Mouse (Mus musculus): ENCODE results near the gene Fgf22.

The Fgf22 gene

GRCm38 (mm10) chr10:79792339-79793040, 37.6 kb downstream of the Fgf22 start:
- no peak for DNase-seq (ENCODE audit: low spot score in 2 of 2)

DNA sequence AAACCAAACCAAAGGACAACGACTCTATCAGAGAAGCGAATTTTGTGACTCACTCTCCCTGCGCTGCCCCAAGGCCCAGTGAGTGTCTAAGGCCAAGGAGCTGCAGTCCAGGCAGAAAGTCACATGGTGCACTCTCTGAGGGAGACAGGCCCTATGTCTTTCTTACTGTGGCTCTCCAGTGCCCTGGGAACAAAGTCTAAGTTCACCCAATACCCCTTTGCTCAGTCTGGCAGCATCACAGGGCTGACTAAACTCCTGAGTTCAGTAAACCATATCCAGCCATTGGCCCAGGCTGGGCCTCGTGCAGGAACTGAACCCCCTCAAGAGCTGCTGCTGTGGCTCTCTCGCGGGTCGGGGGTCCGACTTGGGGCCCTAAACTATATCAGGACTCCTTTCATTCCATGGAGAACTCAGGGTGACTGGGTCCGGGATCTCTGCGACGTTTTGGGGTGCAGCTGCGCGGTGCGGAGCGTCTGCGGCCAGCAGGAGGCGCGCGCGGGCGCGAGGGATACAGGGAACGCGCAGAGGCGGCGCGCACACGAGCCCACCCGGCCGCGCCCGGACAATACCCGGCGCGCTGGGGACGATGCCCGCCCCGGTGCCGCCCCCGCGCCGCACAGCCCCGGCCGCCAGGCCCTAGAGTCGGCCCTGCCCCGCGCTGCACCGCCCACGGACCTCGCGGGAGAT, 38.3 kb downstream of the Fgf22 start, which contains the start of gene Palm:
TSS of gene Palm (plus strand) at position 522 of the 687 bp plus-strand sequence.
- DNase-seq (ENCODE audit: low spot score in 2 of 2), result peak; percentile 55 to 75

DNA sequence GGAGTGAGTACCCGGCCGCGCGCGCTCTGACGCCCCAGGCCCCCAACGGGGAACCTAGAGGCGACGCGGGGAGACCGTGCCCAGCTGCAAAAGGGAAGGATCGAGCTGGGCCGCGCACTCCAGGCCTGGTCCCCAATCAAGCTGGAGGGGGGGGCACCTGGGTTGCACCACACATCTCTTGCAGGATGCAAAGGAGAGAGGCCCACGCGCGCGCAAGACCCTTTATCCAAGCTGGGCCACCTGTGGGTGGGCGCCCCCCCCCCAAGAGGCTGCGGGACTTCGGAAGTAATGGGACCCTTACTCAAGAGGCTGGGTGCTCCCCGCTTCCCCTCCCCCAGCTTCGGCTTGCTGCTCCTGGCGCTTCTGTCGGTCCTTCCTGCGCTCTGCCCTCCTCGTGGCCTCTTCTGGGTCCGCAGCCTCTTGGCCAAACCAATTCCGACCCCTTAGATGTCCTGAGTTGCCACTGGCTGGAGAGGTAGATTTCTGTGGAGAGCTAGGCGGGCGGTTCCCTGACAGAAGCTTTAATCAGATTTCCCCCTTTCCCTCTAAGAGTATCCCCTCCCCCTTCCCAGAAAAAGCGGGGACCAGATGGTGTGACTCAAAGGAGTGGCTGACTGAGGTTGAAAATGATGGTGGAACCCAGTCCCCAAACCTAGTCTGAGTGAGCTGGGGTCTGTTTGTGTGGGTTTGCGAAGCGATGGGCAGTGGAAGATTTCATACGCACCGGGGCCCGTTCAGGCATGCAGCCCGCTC, 39.0 kb downstream of the Fgf22 start:
- no peak for DNase-seq (ENCODE audit: low spot score in 2 of 2)

DNA sequence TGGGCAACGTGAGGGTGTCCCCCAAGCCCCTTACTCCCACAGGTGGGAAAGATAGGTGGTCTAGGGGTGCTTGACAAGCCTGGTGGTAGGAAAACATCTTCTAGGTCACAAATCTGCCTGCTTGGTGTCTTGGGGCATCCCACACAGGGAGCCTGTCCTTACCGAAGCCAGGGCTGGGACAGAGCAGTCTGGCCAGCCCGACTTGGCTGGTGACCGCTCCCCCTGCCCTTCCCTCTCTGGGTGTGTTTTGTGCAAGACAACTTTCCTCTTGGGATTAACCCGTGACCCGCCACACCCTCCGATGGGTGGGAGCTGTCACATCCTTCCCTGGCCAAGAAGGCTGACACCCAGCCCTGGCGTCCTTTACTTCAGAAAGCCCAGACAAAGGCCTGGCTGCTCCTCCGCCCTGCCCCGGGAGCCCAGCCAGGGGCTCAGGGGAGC, 39.6 kb downstream of the Fgf22 start:
- DNase-seq (ENCODE audit: low spot score in 2 of 2), result no peak

GRCm38 (mm10) chr10:79795905-79796304, 41.0 kb downstream of the Fgf22 start:
- no peak for DNase-seq (ENCODE audit: low spot score in 2 of 2)

- no peak for DNase-seq (ENCODE audit: low spot score in 2 of 2)
Measured at GRCm38 (mm10) chr10:79797326-79797725, 42.5 kb downstream of the Fgf22 start.

GRCm38 (mm10) chr10:79798289-79798928, 43.5 kb downstream of the Fgf22 start:
- no peak for DNase-seq (ENCODE audit: low spot score in 2 of 2)

DNA sequence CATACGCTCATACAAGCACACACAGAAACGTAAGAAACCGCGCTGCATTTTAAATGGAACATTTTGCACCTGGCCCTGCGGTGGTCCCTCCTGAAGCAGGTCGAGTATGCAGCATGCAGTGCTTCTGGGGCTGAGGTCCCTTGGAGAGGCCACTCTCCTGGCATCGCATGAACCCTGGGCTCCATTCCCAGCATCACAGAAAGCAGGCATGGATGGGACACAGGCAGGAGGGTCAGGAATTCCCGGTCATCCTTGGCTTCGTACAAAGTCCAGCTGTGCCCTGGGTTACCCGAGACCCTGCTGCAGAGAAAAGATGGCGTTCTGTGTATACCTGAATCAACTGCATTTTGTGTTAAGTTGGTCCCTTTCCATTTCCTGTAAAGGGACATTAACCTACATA, 45.6 kb downstream of the Fgf22 start:
- no peak for DNase-seq (ENCODE audit: low spot score in 2 of 2)

DNA sequence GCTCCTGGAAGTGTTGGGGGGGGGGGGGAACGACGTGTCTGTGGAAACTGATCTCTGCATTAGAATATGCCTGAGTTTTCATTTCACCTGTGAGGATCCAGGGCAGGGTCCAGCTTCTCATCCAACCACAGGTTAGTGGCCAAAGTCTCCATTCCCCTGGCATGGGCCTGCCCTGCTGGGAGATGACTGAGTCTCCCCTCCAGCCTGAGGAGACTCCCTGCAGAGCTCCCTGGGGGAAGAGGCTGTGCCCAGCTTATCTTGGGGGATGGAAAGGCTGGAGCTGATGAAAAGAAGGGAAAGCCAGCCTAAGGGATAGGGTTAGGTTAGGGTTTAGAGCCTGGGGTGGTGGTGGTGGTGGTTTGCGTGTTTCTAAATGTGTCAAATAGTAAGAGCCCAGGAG, 47.0 kb downstream of the Fgf22 start:
- DNase-seq (ENCODE audit: low spot score in 2 of 2), result no peak

DNA sequence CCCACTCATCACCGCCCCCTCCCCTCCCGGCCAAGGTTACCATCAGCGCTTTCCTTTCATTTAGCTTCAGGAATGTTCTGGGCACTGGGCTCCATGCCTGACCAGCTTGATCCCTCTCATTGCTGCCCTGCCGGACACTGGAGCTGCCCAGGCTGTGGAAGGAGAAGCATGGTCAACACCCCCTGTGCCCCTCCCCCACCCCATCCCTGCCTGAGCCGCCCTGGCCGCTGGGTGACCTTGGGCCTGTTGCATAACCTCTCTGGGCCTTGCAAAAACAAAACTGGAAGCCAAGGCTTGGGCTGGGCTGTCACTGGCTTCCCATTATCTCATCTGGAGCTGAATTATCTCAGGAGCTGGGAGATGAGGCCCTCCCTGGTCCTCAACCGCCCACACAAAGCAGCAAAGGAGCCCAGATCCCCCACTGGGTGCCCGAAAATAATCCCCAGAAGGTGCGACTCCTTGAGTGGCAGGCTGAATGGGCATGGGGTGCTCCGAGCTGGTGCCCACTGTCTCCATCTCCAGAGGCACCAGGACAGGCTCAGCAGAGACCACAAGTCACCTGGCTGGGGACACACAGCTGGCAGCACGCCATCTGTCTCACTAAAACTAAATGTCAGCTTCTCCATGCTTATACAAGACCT, 47.6 kb downstream of the Fgf22 start:
- no peak for DNase-seq (ENCODE audit: low spot score in 2 of 2)

DNA sequence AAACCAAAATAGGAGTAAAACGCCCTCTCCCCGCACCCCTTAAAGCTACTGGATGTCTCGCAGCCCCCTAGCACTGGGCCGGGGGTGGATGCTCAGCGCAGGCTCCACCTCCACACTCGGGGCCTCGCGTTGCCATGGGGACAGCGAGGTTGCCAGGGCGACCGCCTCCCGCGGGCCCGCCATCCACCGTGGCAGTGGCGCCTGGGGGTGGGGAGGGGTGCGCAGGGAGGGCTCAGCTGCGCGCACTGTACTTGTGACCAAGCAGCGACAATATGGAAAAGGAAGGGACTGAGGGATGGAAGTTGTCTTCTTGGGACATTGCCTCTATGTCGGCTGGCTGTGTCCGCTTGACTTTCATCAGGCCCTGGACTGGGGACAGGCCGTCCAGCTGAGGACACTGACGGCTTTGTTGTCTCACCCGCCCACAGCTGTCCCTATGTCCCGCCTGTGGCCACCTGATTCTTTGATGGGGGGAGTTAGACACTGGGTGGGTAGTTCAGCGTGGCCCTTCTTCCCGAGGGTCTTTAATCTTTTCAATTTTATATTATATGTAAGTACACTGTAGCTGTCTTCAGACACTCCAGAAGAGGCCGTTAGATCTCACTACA, 48.9 kb downstream of the Fgf22 start:
- no peak for DNase-seq (ENCODE audit: low spot score in 2 of 2)

- DNase-seq (ENCODE audit: low spot score in 2 of 2), result no peak
Measured at GRCm38 (mm10) chr10:79805636-79806035, 50.8 kb downstream of the Fgf22 start.

DNA sequence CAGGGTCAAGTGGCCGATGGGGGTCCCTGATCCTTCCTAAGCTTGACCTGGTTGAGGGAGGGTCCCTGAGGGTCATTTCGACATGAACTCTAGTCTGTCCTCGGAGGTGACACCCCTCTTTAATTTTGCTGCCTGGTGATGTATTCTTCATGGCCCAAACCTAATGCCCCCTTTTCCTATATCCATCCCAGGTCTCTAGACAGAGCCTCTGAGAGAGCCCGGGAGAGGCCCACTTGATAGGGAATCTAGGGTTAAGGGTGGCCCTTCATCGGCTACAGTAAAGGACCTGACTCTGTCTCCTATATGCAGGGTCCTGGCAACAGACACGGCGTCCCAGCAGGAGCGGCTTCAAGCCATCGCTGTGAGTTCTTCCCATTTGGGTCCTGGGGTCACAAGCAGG, 51.5 kb downstream of the Fgf22 start:
- no peak for DNase-seq (ENCODE audit: low spot score in 2 of 2)

DNA sequence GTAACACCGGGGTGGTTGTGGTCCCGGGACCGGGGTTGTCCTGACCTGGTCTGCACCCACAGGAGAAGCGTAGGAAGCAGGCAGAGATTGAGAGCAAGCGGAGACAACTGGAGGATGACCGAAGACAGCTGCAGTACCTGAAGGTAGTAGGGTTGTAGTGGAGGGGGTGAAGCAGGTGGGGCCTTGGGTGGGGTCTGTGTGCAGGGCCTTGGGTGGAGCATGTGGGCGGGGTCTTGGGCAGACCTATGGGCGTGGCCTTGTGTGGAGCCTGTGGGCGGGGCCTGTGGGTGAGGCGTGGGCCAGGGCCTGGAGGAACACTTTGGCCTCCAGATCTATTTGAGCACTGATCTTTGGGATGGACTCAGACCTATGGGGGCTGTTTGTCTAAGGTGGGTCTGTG, 52.1 kb downstream of the Fgf22 start:
- no peak for DNase-seq (ENCODE audit: low spot score in 2 of 2)

- DNase-seq (ENCODE audit: low spot score in 2 of 2), result no peak
Measured at GRCm38 (mm10) chr10:79807826-79808225, 53.0 kb downstream of the Fgf22 start.

All from spleen, postnatal 14 days (tissue).